Mouse (Mus musculus): ENCODE data around the gene Gm44973. TPM values are rescaled to one million over a fixed set of nuclear protein-coding genes. Genes with fewer than 3 reads are reported as not detected.
"Not testable (repeated sequence)": the region's sequence is repeated elsewhere in the genome, so short reads cannot be mapped to it uniquely, and the experiment has no call there.

Gm44973 gene
- polyA plus RNA-seq, 1 experiment from 2014 or later: 1.8 TPM

DNA sequence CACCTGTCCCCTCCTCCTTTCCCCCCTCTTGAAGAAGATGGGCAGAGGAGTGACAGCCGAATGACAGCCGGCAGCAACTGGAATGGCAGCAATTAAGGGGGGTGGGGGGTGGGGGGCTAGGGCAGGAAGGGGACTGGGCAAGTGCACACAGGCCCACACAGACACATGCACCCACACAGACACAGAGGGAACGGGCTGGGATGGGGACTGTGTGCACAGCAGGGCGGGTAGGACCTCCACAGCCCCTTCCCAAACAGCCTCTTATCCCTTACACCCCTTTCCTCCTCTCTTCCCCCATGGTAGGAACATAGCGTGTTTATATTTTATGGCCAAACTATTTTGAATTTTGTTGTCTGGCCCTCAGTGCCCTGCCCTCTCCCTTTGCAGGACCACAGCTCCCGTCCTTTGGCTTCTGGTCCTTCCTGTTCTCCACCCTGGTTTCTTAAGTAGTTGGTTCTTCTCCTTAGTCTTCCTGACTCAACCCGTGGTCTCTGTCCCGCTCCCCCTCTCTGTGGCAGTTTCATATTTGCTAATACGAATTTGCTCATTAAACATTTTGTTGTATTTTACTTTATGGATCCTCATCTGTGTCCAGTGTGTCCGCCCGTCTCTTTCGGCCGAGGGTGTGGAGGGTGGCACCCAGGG is 64.2 kb downstream of the Gm44973 start:
- Histone ChIP-seq H3K4me1 (replicated peaks) (peaks cover 34% of the 10 kb centered on the region), H3K9ac (peak overlapping the region; percentile 98), H3K27ac (peak overlapping the region; percentile 93), H3K36me3 (peaks cover 50% of the 10 kb centered on the region), H3K4me2 (peak overlapping the region; percentile 93), H3K4me3 (peak overlapping the region; percentile 99)
- peak; percentile 61 for ATAC-seq (ENCODE audit: low FRiP score)
- H3K27me3 ChIP-seq, H3K9me3 ChIP-seq: not testable (repeated sequence)
- WGBS: 54% methylated on average over 11 of the region's 13 CpGs

DNA sequence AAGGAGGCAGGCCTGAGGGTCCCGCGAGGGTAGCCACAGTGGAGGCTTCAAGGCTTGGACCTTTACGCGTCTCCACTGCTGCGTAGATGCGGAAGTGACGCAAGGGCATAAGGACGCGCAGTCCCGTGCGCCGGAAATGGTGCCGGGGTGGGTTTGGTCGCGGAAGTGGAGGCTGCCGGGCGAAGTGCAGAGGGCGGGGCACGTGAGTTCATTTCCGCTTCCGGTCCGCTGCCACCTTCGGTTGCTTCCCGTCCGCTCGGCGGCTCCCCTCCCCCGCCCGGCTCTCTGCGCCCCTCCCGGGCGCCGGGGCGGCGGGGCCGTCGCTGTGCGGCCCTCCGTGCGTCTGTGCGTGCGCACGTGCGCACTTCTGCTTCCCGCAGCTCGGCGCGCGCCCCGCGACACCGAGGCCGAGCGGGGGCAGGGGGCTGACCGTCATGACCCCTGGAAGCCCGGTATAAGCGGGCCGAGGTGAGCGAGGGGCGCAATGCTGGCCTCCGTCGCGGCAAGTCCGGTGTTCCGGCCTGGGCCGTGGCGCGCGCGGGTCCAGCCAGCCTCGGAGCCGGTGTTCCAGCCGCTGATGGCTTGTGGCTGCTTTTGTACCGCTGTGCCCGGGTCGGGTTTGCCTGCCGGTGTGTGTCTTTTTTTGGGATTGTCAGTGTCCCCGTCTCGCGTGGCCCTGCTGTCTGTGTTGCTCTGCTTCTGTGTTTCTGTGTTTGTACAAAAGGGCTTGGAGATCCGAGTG is 64.9 kb downstream of the Gm44973 start, which contains the start of gene Epn1:
Gene Epn1, plus strand, starts transcription at position 226 of the 742 bp plus-strand sequence.
- under 1% methylated on average over 81 of the region's 81 CpGs for WGBS
- peaks cover 50% of the 10 kb centered on the region for H3K36me3 ChIP-seq
- H3K4me3 ChIP-seq: peak within 1 kb of the TSS; percentile 99
- H3K27me3 ChIP-seq: no peaks in the 10 kb centered on the region
- H3K4me2 ChIP-seq: peak within 1 kb of the TSS; percentile 93
- H3K4me1 ChIP-seq (replicated peaks): peaks cover 40% of the 10 kb centered on the region
- H3K9me3 ChIP-seq: no peaks in the 10 kb centered on the region
- H3K27ac ChIP-seq: peak within 1 kb of the TSS; percentile 93
- peak within 1 kb of the TSS; percentile 98 for H3K9ac ChIP-seq
- peak; percentile 96 for ATAC-seq (ENCODE audit: low FRiP score)

DNA sequence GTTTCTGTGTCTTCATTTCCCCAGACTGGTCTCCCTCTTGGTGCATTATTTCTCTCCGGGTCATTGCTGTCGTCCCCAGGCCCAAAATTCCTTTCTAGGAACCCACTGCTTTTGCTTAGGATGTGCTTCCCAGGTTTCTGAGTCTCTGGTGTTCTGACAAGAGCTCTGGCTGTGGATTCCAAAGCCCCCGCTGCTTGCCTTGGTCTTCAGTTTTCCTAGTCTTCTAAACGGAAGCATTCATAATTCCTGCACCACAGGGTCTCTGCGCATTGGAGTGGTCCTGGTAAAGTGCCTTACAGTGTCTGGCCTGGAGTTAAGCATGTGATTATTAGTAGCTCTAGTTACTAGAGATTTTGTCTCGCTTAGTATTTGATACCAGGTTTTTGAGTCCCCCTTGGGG is 65.5 kb downstream of the Gm44973 start:
- Histone ChIP-seq H3K9me3 (no peaks in the 10 kb centered on the region), H3K27ac (peak overlapping the region; percentile 93), H3K9ac (peak overlapping the region; percentile 98), H3K27me3 (no peaks in the 10 kb centered on the region), H3K36me3 (peaks cover 50% of the 10 kb centered on the region), H3K4me1 (replicated peaks) (peaks cover 40% of the 10 kb centered on the region), H3K4me2 (peak overlapping the region; percentile 93), H3K4me3 (peak overlapping the region; percentile 99)
- 21% methylated on average over 6 of the region's 6 CpGs for WGBS
- no peak for ATAC-seq (ENCODE audit: low FRiP score)

DNA sequence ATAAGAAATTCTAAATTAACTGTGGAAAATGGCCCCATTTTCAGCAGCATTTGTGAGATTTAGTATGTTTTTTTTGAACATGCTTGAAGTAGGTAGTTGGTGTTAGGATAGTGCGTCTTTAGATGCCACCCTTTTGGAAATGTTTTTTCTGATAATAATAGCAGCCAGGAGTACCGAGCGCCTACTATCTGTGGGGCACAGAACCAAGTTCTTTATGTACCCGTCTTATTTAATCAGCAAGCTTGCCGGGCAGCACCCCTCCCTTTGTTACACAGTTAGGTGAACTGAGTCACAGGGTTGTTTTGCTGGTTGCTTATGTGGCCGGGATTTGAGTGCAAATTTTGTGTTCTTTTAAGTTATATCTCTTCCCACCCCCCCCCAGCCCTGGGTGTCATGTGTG is 65.9 kb downstream of the Gm44973 start:
- peaks cover 51% of the 10 kb centered on the region for H3K36me3 ChIP-seq
- H3K4me1 ChIP-seq (replicated peaks): peaks cover 43% of the 10 kb centered on the region
- peak overlapping the region; percentile 98 for H3K9ac ChIP-seq
- H3K27ac ChIP-seq: no peak overlapping the region
- H3K9me3 ChIP-seq: no peaks in the 10 kb centered on the region
- no peaks in the 10 kb centered on the region for H3K27me3 ChIP-seq
- H3K4me2 ChIP-seq: peak overlapping the region; percentile 93
- ATAC-seq (ENCODE audit: low FRiP score): no peak
- peak overlapping the region; percentile 99 for H3K4me3 ChIP-seq
- 68% methylated on average over 6 of the region's 6 CpGs for whole genome bisulfite sequencing

DNA sequence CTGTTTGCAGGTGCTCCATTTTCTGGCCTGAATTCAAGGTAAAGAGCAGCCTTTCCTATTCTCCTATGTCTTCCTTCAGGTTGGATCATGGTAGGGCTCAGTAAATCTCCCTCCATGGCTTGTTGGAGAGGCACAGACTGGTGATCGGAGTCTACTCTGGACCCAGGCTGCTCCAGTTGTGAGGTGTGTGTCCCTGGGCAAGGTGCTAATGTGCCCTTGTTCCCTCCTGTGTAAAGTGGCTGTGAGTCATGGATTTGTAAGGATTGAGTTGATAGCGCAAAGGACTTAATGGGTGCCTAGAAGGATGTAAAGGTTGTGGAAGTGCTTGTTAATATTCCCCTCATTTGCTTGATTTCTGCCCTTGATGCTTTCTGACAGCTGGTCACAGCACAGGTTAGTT is 66.6 kb downstream of the Gm44973 start:
- Histone ChIP-seq H3K9me3 (no peaks in the 10 kb centered on the region), H3K4me3 (peak overlapping the region; percentile 9; the same call in 1 of the 2 replicates), H3K36me3 (peaks cover 47% of the 10 kb centered on the region), H3K27ac (no peak overlapping the region), H3K27me3 (no peaks in the 10 kb centered on the region), H3K4me2 (peak overlapping the region; percentile 93; the same call in 1 of the 2 replicates), H3K4me1 (replicated peaks) (peaks cover 46% of the 10 kb centered on the region), H3K9ac (0 out of 2 replicates have a peak overlapping the region, but pooled peaks have one; percentile 98)
- ATAC-seq (ENCODE audit: low FRiP score): no peak
- 93% methylated on average over 2 of the region's 2 CpGs for WGBS

Other genes starting within 250 kb of the Gm44973 start
- gene Fam71e2, start 244.2 kb upstream of the Gm44973 start, polyA plus RNA-seq (2015; fragmentation: Nextera tagmentation; extraction: Ambion mirVana): not detected in 2 replicates
- gene Il11, start 232.6 kb upstream of the Gm44973 start, polyA plus RNA-seq (2015; fragmentation: Nextera tagmentation; extraction: Ambion mirVana): 0.38 and 0.56 TPM in 2 replicates
- gene Tmem190, start 232.6 kb upstream of the Gm44973 start, polyA plus RNA-seq (2015; fragmentation: Nextera tagmentation; extraction: Ambion mirVana): not detected in 2 replicates
- 2.5 and 3.5 TPM in 2 replicates for gene Tmem238, start 225.8 kb upstream of the Gm44973 start, polyA plus RNA-seq (2015; fragmentation: Nextera tagmentation; extraction: Ambion mirVana)
- 239 and 250 TPM in 2 replicates for gene Rpl28, start 222.6 kb upstream of the Gm44973 start, polyA plus RNA-seq (2015; fragmentation: Nextera tagmentation; extraction: Ambion mirVana)
- 252 and 267 TPM in 2 replicates for gene Ube2s, start 202.9 kb upstream of the Gm44973 start, polyA plus RNA-seq (2015; fragmentation: Nextera tagmentation; extraction: Ambion mirVana)
- 10.9 and 11.6 TPM in 2 replicates for gene Shisa7, start 170.8 kb upstream of the Gm44973 start, polyA plus RNA-seq (2015; fragmentation: Nextera tagmentation; extraction: Ambion mirVana)
- 3.9 and 4.9 TPM in 2 replicates for gene Isoc2b, start 145.2 kb upstream of the Gm44973 start, polyA plus RNA-seq (2015; fragmentation: Nextera tagmentation; extraction: Ambion mirVana)
- 0.75 and 0.78 TPM in 2 replicates for gene Isoc2a, start 138.3 kb upstream of the Gm44973 start, polyA plus RNA-seq (2015; fragmentation: Nextera tagmentation; extraction: Ambion mirVana)
- gene Gm36210, start 109.0 kb upstream of the Gm44973 start, polyA plus RNA-seq (2015; fragmentation: Nextera tagmentation; extraction: Ambion mirVana): 0.26 and 0.45 TPM in 2 replicates
- gene Zfp628, start 100.3 kb upstream of the Gm44973 start, polyA plus RNA-seq (2015; fragmentation: Nextera tagmentation; extraction: Ambion mirVana): 3.6 and 4.9 TPM in 2 replicates
- 25.4 and 27.7 TPM in 2 replicates for gene Nat14, start 93.5 kb upstream of the Gm44973 start, polyA plus RNA-seq (2015; fragmentation: Nextera tagmentation; extraction: Ambion mirVana)
- 0.73 and 1.3 TPM in 2 replicates for gene Ssc5d, start 89.7 kb upstream of the Gm44973 start, polyA plus RNA-seq (2015; fragmentation: Nextera tagmentation; extraction: Ambion mirVana)
- 0.25 TPM in 1 of 2 replicates, not detected in the other for gene Sbk2, start 51.1 kb upstream of the Gm44973 start, polyA plus RNA-seq (2015; fragmentation: Nextera tagmentation; extraction: Ambion mirVana)
- 0.19 and 0.49 TPM in 2 replicates for gene Sbk3, start 44.3 kb upstream of the Gm44973 start, polyA plus RNA-seq (2015; fragmentation: Nextera tagmentation; extraction: Ambion mirVana)
- 53.6 and 59.9 TPM in 2 replicates for gene Zfp579, start 19.3 kb upstream of the Gm44973 start, polyA plus RNA-seq (2015; fragmentation: Nextera tagmentation; extraction: Ambion mirVana)
- gene Zfp524, start 1.1 kb upstream of the Gm44973 start, polyA plus RNA-seq (2015; fragmentation: Nextera tagmentation; extraction: Ambion mirVana): 7.9 and 9.2 TPM in 2 replicates
- gene Fiz1, start 799 bp upstream of the Gm44973 start, polyA plus RNA-seq (2015; fragmentation: Nextera tagmentation; extraction: Ambion mirVana): 37.7 and 41.9 TPM in 2 replicates
- 5.8 and 6.0 TPM in 2 replicates for gene Zfp865, start 4.9 kb downstream of the Gm44973 start, polyA plus RNA-seq (2015; fragmentation: Nextera tagmentation; extraction: Ambion mirVana)
- 38.7 and 43.5 TPM in 2 replicates for gene Ccdc106, start 5.1 kb downstream of the Gm44973 start, polyA plus RNA-seq (2015; fragmentation: Nextera tagmentation; extraction: Ambion mirVana)
- gene 4632433K11Rik, start 18.6 kb downstream of the Gm44973 start, polyA plus RNA-seq (2015; fragmentation: Nextera tagmentation; extraction: Ambion mirVana): not detected in 2 replicates
- gene Zfp784, start 22.9 kb downstream of the Gm44973 start, polyA plus RNA-seq (2015; fragmentation: Nextera tagmentation; extraction: Ambion mirVana): 7.8 and 9.8 TPM in 2 replicates
- 67.2 and 69.7 TPM in 2 replicates for gene Zfp580, start 36.0 kb downstream of the Gm44973 start, polyA plus RNA-seq (2015; fragmentation: Nextera tagmentation; extraction: Ambion mirVana)
- 112 and 114 TPM in 2 replicates for gene U2af2, start 46.6 kb downstream of the Gm44973 start, polyA plus RNA-seq (2015; fragmentation: Nextera tagmentation; extraction: Ambion mirVana)
- gene Epn1, start 64.7 kb downstream of the Gm44973 start, polyA plus RNA-seq (2015; fragmentation: Nextera tagmentation; extraction: Ambion mirVana): 83.8 and 85.6 TPM in 2 replicates
- gene Rfpl4, start 101.5 kb downstream of the Gm44973 start, polyA plus RNA-seq (2015; fragmentation: Nextera tagmentation; extraction: Ambion mirVana): not detected in 2 replicates
- gene Rasl2-9, start 110.5 kb downstream of the Gm44973 start, polyA plus RNA-seq (2015; fragmentation: Nextera tagmentation; extraction: Ambion mirVana): 0.22 and 0.52 TPM in 2 replicates
- 0.01 TPM in 1 of 2 replicates, not detected in the other for gene Vmn1r55, start 134.2 kb downstream of the Gm44973 start, polyA plus RNA-seq (2015; fragmentation: Nextera tagmentation; extraction: Ambion mirVana)
- not detected in 2 replicates for gene Vmn1r56, start 181.3 kb downstream of the Gm44973 start, polyA plus RNA-seq (2015; fragmentation: Nextera tagmentation; extraction: Ambion mirVana)
- not detected in 2 replicates for gene Vmn1r57, start 203.0 kb downstream of the Gm44973 start, polyA plus RNA-seq (2015; fragmentation: Nextera tagmentation; extraction: Ambion mirVana)

Measured in hindbrain, embryonic 13.5 days (tissue).